Mouse (Mus musculus): ENCODE results near the gene Fam178b.

- TF ChIP-seq CTCF (IDR thresholded peaks at IDR 0.05; ENCODE audit: low read depth, low read length) (no peak), GATA1 (IDR thresholded peaks at IDR 0.05; ENCODE audit: borderline replicate concordance, low read length) (no peak), TAL1 (conservative IDR thresholded peaks at IDR 0.05; ENCODE audit: low read depth, low read length) (no peak), GATA2 (IDR thresholded peaks at IDR 0.05; ENCODE audit: borderline replicate concordance, low read depth, low read length) (no peak)
Measured at GRCm38 (mm10) chr1:36598411-36598810, 84.6 kb downstream of the Fam178b start.

Measured in G1E (cell line).